ENCODE assay signal across 8 mouse cellular contexts in genomic region chrX:150459411-150459927, GRCm38 (mm10). TPM values are rescaled to one million over a fixed set of nuclear protein-coding genes. Genes with fewer than 3 reads are reported as not detected.
DNase-seq lines count a peak whose midpoint lies in the region; ATAC-seq and TF ChIP-seq lines count a peak whose summit lies in the region.

No protein-coding gene starts in this region.

- no peaks in the 10 kb centered on the region for H3K27me3 ChIP-seq in liver, adult 2 months (ENCODE audit: control insufficient read depth, insufficient read depth, low read length)
- H3K27me3 ChIP-seq in forebrain, embryonic 11.5 days (ENCODE audit: control insufficient read depth, insufficient read depth, low read length), result no peaks in the 10 kb centered on the region
- H3K27me3 ChIP-seq in intestine, embryonic 16.5 days (replicated peaks; ENCODE audit: control insufficient read depth, insufficient read depth, low read length), result no peaks in the 10 kb centered on the region
- H3K27me3 ChIP-seq in small intestine, adult 2 months (ENCODE audit: control insufficient read depth, insufficient read depth, low read length), result no peaks in the 10 kb centered on the region

- no peak for TF ChIP-seq CTCF in liver, adult 2 months (IDR thresholded peaks at IDR 0.05; ENCODE audit: low read depth, low read length)
- no peak for TF ChIP-seq CTCF in small intestine, adult 2 months (IDR thresholded peaks at IDR 0.05; ENCODE audit: extremely low read depth, insufficient read length, insufficient replicate concordance, low read depth, low read length)

- peak; percentile 70 for DNase-seq in liver, adult 2 months (ENCODE audit: extremely low read depth, low read depth, low spot score)
- DNase-seq in liver (no peak), adipocyte (ENCODE audit: low spot score) (peak; percentile 68)
- no peak for DNase-seq in forebrain, embryonic 11.5 days (ENCODE audit: low spot score)
- peak; percentile 12 to 35 for DNase-seq in lung, adult 18-20 months
- DNase-seq in frontal cortex, postnatal 36 days (ENCODE audit: low spot score in 2 of 2), result no peak

- TF ChIP-seq POLR2A in liver, adult 2 months (IDR thresholded peaks at IDR 0.05; ENCODE audit: extremely low read depth, insufficient read depth, low read length), result no peak
- no peak for TF ChIP-seq POLR2A in small intestine, adult 2 months (IDR thresholded peaks at IDR 0.05; ENCODE audit: low read depth, low read length)

- no peaks in the 10 kb centered on the region for H3K79me2 ChIP-seq in liver, adult 2 months (ENCODE audit: control insufficient read depth, insufficient read depth, low read length)

- peak overlapping the region; percentile 42; the same call in 1 of the 2 replicates for H3K4me2 ChIP-seq in forebrain, embryonic 11.5 days (ENCODE audit: low read depth, low read length, severe bottlenecking)
- H3K4me2 ChIP-seq in intestine, embryonic 16.5 days (ENCODE audit: low read depth, low read length), result peak overlapping the region; percentile 44; the same call in 1 of the 2 replicates

- 11% methylated on average over 8 of the region's 8 CpGs for WGBS in liver, adult 2 months
- WGBS in forebrain, embryonic 11.5 days, result 47% methylated on average over 8 of the region's 8 CpGs
- WGBS in intestine, embryonic 16.5 days, result 41% methylated on average over 8 of the region's 8 CpGs
- WGBS in small intestine, adult 2 months, result 24% methylated on average over 8 of the region's 8 CpGs

- peak overlapping the region; percentile 67 for H3K27ac ChIP-seq in liver, adult 2 months (replicated peaks; ENCODE audit: insufficient read depth, low read depth, low read length)
- no peak overlapping the region for H3K27ac ChIP-seq in forebrain, embryonic 11.5 days (ENCODE audit: low read depth, low read length)
- H3K27ac ChIP-seq in intestine, embryonic 16.5 days (ENCODE audit: low read length), result peak overlapping the region; percentile 45; the same call in 1 of the 2 replicates
- H3K27ac ChIP-seq in small intestine, adult 2 months (ENCODE audit: insufficient read depth, low read depth, low read length), result no peak overlapping the region

- H3K4me3 ChIP-seq in liver, adult 2 months (ENCODE audit: insufficient read depth, low read depth, low read length), result peak overlapping the region; percentile 64
- peak overlapping the region; percentile 31 for H3K4me3 ChIP-seq in forebrain, embryonic 11.5 days (ENCODE audit: low read depth, low read length)
- peak overlapping the region; percentile 53 for H3K4me3 ChIP-seq in intestine, embryonic 16.5 days (ENCODE audit: low read length)
- peak overlapping the region; percentile 90 for H3K4me3 ChIP-seq in small intestine, adult 2 months (ENCODE audit: low read depth, low read length)

- peak; percentile 10; the same call in 1 of the 2 replicates for ATAC-seq in forebrain, embryonic 11.5 days (replicated peaks; ENCODE audit: low FRiP score)
- ATAC-seq in intestine, embryonic 16.5 days, result peak; percentile 3; the same call in 1 of the 2 replicates

- H3K36me3 ChIP-seq in liver, adult 2 months (ENCODE audit: control insufficient read depth, insufficient read depth, low read length), result no peaks in the 10 kb centered on the region
- H3K36me3 ChIP-seq in forebrain, embryonic 11.5 days (ENCODE audit: control insufficient read depth, insufficient read depth, low read length), result no peaks in the 10 kb centered on the region
- no peaks in the 10 kb centered on the region for H3K36me3 ChIP-seq in intestine, embryonic 16.5 days (ENCODE audit: control insufficient read depth, insufficient read depth, low read length)
- H3K36me3 ChIP-seq in small intestine, adult 2 months (ENCODE audit: control insufficient read depth, insufficient read depth, low read length), result no peaks in the 10 kb centered on the region

- 0 out of 2 replicates have a peak, but pooled peaks cover 2% of the 10 kb centered on the region for H3K4me1 ChIP-seq in liver, adult 2 months (ENCODE audit: control insufficient read depth, insufficient read depth, low read length)
- H3K4me1 ChIP-seq in forebrain, embryonic 11.5 days (replicated peaks; ENCODE audit: control insufficient read depth, insufficient read depth, low read length), result no peaks in the 10 kb centered on the region
- no peaks in the 10 kb centered on the region for H3K4me1 ChIP-seq in intestine, embryonic 16.5 days (ENCODE audit: control insufficient read depth, insufficient read depth, low read length)
- no peaks in the 10 kb centered on the region for H3K4me1 ChIP-seq in small intestine, adult 2 months (ENCODE audit: control insufficient read depth, insufficient read depth, insufficient read length, low read length)

- H3K9ac ChIP-seq in liver, adult 2 months (ENCODE audit: low read depth, low read length), result peak overlapping the region; percentile 69
- H3K9ac ChIP-seq in forebrain, embryonic 11.5 days (ENCODE audit: low read length), result peak overlapping the region; percentile 48
- peak overlapping the region; percentile 67 for H3K9ac ChIP-seq in intestine, embryonic 16.5 days (ENCODE audit: low read depth, low read length)

- no peaks in the 10 kb centered on the region for H3K9me3 ChIP-seq in forebrain, embryonic 11.5 days (ENCODE audit: control insufficient read depth, low read length)
- H3K9me3 ChIP-seq in intestine, embryonic 16.5 days (ENCODE audit: control insufficient read depth, low read length), result no peaks in the 10 kb centered on the region

RNA-seq across cellular contexts. Expression of gene Tmem29, which starts 0.5 kb away (rescaled TPM):
- 13.0 and 18.5 TPM in 2 replicates for total RNA-seq in liver, adult 2 months (2014; rRNA removed)
- polyA plus RNA-seq in liver, adult 2 months (2012; rRNA removed), result 3.0 and 3.4 TPM in 2 replicates
- 37.8 and 39.9 TPM in 2 replicates for polyA plus RNA-seq in forebrain, embryonic 11.5 days (2014; fragmentation: Nextera tagmentation; extraction: Ambion mirVana)
- 23.2 and 25.8 TPM in 2 replicates for polyA plus RNA-seq in intestine, embryonic 16.5 days (2015; fragmentation: Nextera tagmentation; extraction: Ambion mirVana)
- polyA plus RNA-seq in small intestine, adult 2 months (2012; rRNA removed), result 0.52 and 1.3 TPM in 2 replicates

Comparison
In these comparisons a context has a peak if more than half of its experiments do, and no peak if none do; other contexts are left out.
1. DNase-seq: peak in liver, adult 2 months (single experiment), adipocyte (single experiment) and lung, adult 18-20 months (2 of 2); none in liver (single experiment), forebrain, embryonic 11.5 days (single experiment) and frontal cortex, postnatal 36 days (0 of 2).
2. H3K27ac ChIP-seq: peak in liver, adult 2 months (single experiment) and intestine, embryonic 16.5 days (single experiment); none in forebrain, embryonic 11.5 days (single experiment) and small intestine, adult 2 months (single experiment).
3. H3K4me3 ChIP-seq: peak in every context shown above with its lines; median percentile 90 in small intestine, adult 2 months; 64 in liver, adult 2 months; 53 in intestine, embryonic 16.5 days; 31 in forebrain, embryonic 11.5 days.
4. Peak in every context shown above with its lines, with median percentiles within 50 percentile points of each other: H3K9ac ChIP-seq.